Mouse (Mus musculus): Measurements from ENCODE around the gene Leng9.
"Not testable (repeated sequence)": the region's sequence is repeated elsewhere in the genome, so short reads cannot be mapped to it uniquely, and the experiment has no call there.

The Leng9 gene

DNA sequence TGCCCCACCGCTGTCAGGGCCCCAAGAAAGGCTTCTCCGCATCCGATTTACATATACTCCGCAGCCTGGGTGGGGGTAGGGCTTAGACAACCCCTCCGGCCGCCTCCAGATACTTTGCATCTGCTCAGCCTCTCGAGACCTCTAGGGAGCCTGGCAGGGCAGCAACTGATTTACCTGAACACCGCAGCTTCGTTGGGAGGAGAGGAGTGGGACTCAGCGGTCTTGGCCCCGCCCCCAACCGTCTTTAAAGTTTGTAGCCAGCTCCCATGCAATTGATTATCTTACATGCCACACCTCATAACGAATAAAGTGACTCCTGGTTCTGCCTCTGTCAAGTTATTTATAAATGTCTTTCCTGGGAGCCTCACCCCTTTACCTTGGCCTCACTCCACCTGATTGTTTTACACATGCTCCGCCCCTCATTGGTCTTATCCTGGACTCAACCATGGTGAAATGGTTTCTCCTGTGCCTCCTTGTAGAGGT, at the start of gene Leng9:
Leng9 (minus strand) TSS at position 316 of the 483 bp plus-strand sequence.
- no peak for ATAC-seq (ENCODE audit: low TSS enrichment)

DNA sequence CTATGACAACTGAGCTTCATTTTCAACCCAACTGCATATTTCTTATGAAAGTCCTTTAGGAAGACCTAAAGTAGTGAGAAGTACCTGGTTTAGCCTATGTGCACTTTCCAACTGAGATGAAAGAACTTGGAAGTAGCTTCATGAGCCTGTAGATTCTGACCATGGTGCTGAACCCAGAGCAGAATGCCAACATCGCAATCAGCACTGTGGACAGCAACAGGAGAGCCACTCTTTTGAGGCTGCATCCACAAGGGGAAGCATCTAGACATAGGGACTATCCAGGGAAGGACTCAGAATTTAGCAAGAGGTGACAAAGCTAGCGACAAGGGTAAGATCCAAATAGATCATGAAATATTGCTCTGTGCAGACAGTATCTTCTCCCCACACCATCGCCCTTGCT, 28.3 kb upstream of the Leng9 start:
- no peak for ATAC-seq (ENCODE audit: low TSS enrichment)

DNA sequence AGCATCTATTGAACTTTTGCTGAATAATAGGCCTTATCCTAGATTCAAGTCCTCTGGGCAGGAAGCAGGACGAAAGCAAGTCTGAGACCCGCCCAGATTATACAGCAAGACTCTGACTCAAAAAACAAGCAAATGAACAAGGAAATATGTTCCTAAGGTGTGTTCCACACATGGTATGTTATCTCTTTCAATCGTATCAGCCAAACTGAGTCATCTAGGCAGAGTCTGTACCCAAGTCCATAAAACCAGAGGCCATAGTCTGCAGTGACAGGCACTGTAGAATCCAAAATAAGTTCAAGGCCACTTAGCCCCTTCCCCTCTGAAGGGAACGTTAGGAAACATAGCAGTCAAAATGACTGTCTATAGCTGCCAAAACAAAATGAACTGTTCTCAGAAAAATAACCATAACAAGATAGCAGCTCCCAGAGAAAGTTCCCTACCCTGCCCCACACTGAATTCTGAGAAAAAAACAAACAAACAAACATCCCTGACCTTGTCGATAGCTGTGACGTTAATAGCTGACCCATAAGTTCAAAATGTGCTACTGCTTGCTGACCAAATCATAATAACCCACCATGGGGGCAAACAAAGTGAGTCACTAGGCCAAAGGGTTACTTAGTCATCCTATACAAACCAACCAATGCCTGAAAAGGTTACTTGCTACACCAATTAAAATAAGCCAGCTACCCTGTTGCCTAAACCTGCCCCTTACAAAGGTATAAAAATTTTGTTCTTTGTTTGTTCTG, 20.2 kb upstream of the Leng9 start:
- no peak for ATAC-seq (ENCODE audit: low TSS enrichment)

DNA sequence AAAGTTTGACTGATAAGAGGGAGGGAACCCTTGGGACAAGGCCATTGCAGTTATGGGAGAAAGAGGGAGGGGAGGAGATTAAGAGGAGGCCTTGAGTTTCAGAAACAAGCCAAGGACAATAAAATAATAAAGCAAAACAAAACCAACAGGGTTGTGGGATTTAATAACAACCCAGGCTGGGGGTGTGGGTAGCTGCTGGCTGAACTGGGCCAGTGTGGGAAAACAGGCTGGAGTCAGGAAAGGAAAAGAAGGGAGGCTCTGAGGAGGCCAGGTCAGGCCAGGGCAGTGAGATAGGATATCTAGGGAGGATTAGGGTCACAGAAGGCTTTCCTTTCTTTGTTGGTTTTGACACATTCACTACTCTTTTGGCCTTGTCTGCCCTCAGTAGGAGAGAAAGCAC, 16.9 kb upstream of the Leng9 start:
- no peak for ATAC-seq (ENCODE audit: low TSS enrichment)

DNA sequence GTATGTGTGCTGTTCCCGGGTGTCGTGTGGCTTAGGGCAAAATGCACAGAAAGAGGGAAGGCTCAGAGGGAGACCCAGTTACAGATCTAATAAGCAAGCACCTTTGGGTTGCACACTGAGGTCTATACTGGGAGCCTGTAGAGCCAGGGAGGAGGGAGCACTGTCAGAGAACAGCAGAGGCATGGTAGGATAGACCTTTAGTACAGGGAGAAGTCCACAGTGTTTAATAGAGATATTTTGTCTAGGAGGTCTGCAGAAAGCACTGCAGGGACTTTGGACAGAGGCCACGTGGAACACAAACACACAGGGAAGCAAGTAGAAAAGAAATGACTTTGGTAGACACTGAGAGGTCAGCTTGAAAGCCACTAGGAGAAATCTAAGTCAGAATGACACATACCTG, 15.1 kb upstream of the Leng9 start:
- no peak for ATAC-seq (ENCODE audit: low TSS enrichment)

DNA sequence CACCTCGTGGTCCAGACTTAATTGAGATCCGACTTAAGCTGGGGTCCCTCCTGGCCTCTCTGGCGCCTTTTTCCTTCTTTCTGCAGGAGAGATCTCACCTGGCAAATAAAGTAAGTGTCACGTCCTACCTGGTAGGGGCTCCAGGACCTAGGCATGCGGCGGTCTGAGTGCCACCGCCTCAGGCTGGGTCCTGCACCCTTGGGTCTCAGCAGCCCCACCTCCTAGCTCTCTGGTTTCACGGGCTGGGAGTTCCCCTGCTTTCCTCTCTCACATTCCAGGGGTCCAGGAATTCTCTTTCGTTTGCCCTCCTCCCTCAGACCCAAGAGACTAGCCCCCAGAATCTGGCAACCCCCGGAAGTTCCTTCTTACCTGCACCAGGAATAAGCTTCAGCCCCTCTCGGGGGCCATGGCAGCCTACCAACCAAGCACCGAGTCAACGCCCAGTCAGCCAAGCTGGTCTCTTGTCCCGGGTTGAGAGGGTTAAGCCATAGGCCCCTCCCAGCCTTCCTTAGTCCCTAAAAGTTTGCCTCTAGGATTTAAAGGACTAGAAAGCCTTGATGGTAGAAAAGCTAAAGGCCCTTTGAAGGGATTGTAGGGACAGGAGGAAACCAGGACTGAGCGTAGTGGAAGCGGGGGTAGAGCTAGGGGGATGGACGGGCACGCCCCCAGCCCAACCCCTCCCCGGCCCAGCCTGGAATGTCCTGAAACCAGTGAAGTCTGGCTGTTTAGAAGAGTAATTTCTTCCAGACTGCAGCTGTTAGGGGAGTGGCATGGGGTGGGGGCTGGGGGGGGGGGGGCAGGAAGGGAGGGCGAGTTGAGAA, 14.1 kb upstream of the Leng9 start, which contains the start of gene Cdc42ep5:
Cdc42ep5 (minus strand) TSS at position 771 of the 821 bp plus-strand sequence.
- no peak for ATAC-seq (ENCODE audit: low TSS enrichment)

DNA sequence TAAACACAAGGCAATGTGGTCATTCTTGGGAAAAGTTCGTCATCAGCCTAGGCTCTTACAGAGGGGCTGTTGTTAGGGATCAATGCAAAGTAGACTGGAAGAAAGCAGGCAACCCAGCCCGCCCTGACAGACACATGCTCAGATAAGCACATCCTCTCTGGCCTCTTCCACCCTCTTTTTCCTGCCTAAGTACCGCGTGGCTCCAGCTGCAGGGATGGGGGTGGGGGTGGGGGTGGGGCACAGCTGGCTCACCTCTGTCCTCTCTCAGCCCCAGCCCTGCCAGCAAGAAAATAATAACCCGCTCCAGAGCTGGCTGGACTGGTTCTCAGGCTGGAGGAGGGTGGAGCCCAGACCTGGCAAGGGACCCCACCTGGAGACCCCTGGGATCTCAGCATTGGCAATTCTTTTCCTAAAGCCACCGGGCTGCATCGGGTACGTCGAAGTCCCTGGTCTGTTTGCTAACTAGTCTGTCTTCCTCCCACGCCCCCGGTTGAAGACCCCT, 13.4 kb upstream of the Leng9 start:
- no peak for ATAC-seq (ENCODE audit: low TSS enrichment)

DNA sequence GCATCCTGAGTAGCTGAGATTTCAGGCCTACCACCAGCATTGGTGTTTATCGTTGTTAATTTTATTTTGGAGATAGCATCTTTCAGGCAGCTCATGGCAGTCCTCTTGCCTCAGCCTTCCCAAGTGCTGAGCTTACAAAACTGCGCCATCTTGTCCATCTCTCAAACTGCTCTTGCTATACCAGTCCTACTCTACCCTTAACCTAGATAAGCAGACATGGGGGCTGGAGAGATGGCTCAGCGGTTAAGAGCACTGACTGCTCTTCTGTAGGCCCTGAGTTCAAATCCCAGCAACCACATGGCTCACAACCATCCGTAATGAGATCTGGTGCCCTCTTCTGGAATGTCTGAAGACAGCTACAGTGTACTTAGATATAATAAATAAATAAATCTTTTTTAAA, 11.4 kb upstream of the Leng9 start:
- ATAC-seq (ENCODE audit: low TSS enrichment): not testable (repeated sequence)

DNA sequence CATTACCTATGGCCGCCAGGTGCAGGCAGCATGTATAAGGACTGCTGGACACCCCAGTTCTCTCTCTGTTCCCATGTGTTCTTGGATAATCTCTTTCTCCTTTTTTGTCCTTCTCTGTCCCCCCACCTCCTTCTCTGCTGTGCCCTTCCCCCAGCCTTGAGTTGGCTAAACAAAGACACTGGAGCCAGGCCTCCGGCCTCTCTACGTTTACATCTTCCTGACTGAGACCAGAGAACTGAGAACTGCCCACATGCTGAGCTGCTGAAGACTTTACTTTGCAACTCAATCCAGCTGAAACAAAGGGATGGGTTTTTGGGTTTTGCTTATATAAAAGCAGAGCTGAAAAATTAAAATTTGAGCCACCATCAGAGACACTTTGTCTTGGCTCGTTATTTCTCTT, 4.8 kb upstream of the Leng9 start:
- no peak for ATAC-seq (ENCODE audit: low TSS enrichment)

DNA sequence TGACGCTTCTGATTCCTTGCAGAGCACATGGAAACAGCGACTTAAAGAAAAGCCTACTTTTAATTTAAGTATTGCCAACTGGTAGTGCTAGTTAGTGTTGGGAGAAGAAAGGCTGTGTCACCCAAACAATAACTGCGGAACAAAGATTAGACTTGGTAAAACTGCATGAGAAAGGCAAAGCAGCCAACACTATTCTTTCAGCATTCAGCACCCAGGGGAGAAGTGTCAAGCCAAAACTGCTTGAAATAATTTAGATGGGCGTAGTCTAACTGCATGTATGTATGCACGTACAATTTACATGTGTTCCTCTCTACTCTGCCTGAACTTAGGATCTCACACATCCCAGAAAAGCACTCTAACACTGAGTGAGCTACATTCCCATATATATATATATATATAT, 4.2 kb upstream of the Leng9 start:
- ATAC-seq (ENCODE audit: low TSS enrichment): no peak

DNA sequence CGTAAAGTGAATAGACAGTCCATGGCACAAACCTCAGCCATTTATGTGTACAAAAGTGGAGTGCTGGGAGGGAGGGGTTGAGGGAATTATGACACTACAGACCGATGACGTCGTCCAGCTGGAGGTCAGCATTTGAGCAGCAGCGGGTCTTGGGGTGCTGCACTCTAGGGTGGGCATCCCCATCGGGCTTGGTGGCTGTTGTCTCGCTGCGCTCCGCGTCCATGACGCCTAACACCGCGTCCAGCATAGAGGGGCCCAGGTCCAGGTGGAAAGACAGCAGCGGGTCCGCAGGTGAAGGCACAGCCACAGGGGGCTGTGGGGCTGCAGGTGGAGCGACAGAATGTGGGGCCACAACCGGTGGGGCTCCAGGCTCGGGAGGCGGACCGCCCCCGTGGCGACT, 1.1 kb upstream of the Leng9 start:
- no peak for ATAC-seq (ENCODE audit: low TSS enrichment)

DNA sequence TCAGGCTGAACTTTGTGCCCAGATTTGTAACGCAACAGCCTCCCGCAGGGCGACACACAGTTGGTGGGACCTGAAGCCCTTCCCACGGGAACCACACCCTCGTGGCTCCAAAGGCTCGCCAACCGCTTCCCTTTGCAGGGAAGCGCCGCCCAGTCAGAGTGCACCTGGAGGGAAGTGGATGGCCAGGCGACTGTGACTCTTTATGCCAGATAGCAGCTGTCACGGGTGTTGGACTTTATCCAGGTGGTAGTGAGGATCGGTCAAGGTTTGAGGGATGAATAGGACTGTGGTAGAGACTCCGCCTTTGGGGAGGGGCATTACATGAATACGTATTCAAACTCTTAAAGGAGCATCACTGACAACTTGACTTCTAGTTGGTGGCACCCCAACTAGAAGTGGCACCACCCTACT, 642 bp upstream of the Leng9 start:
- ATAC-seq (ENCODE audit: low TSS enrichment): peak; percentile 33; the same call in 1 of the 2 replicates

DNA sequence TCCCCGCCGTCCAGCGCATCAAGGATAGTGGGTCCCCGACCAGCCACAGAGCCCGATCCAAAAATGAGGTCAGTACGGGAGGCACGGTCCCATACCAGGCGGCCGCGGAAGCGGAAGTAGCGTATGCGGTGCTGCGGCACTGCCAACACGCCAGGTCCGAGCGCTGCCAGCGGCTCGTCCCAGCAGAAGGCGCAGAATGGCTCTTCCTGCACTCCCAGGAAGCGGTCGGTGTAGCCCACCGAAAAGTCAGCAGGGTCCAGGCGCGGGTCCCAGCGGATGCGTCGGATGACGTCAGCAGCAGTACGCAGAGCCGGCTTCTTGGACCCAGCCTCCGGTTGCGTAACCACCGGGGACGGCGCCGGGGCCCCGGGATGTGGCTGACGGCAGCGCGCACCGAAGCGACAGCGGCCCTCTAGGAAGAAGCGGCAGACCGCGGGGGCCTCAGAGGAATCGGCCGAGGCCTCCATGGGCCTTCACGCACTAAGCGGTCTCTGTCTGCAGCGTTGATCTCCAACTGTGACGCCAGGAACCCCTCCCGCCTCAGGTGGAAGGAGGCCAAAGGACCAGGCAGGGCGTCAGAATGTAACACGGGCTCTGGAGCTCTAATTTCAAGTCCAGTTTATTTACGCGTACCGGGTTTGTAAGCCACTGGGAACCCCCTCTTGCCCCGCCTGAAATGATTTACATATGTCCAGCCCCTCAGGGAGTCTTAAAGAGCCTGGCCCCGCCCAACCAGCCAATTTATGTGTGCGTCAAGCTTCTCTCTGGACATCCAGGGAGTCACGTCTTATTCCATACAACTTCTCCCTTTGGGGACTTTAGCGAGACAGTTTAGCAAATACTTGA, 742 bp downstream of the Leng9 start:
- ATAC-seq (ENCODE audit: low TSS enrichment): peak; percentile 59

DNA sequence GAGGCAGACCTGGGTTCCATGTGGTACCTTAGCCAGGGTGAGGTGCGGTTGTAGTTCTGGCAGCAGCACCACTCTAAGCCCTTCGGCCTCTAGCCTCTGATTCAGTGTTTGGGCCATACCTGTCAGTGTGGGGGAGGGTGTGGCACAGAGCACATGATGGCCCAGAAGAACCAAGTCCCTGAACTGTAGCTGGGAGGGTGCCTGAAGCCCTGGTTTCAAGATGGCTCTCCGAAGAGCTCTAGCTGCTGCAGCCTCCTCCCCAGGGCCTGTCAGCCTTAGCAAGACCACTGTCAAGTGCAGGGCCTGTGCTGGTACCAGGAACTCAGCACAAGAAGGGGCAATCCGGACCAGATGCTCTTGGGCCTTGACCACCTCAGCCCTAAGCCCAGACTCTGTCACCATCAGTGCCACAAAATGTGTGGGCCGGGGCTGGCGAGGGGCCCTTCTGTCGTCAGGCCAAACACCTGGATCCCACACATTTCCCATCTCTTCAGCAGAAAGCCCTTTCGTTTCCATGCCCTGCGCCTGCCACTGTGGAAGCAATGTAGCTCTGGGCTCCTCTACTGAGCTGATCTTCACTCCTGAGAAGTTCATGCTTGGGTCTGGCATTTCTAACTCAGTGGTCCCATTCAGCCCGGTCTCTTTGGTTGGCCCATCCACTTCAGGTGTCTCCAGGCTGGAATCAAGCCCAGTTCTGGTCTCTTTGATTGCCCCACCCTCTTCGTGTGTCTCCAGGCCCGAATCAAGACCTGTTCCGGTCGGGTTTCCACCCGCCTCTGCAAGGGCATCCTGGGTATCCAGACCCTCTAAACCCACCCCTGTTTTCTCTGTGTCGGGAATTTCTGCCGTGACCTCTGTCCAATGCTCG, 1.6 kb downstream of the Leng9 start:
- peak; percentile 3; the same call in 1 of the 2 replicates for ATAC-seq (ENCODE audit: low TSS enrichment)

DNA sequence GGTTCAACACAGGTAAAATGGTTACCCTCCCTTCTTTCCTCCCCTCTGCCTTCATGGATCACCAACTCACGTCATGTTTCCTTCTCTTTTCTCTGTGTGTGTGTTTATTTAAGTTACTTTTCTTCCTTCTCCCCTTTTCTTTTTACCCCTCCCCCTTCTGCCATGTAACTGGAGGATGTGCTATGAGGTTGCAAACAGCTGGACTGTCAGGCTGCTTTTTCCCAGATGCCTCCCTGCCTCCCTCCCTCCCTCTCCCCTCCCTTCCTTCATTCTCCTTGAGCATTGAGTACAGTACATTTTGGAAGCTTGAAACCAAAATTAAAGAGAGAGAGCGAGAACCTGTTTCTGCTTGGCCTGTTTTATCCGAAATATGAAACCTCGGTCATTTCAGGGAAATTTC, 2.3 kb downstream of the Leng9 start:
- no peak for ATAC-seq (ENCODE audit: low TSS enrichment)

DNA sequence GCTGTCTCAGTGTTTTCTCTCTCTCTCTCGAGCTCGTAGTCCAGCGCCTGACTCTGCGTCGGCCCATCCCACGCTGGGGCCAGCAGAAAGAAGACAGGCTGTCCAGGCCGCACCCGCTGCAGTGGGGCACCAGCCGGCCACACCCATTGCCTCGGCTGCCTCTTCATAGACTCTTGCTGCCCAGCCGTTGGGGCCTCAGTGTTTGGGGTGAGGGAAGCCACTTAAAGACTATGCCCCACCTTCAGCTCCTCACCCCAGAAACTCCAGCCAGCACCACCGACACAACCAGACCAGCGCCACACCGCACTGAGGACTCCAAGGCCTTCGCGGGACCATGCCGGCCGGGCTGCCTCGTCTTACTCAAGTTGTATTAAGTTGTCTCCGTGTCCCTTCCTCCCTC, 2.8 kb downstream of the Leng9 start:
- no peak for ATAC-seq (ENCODE audit: low TSS enrichment)

DNA sequence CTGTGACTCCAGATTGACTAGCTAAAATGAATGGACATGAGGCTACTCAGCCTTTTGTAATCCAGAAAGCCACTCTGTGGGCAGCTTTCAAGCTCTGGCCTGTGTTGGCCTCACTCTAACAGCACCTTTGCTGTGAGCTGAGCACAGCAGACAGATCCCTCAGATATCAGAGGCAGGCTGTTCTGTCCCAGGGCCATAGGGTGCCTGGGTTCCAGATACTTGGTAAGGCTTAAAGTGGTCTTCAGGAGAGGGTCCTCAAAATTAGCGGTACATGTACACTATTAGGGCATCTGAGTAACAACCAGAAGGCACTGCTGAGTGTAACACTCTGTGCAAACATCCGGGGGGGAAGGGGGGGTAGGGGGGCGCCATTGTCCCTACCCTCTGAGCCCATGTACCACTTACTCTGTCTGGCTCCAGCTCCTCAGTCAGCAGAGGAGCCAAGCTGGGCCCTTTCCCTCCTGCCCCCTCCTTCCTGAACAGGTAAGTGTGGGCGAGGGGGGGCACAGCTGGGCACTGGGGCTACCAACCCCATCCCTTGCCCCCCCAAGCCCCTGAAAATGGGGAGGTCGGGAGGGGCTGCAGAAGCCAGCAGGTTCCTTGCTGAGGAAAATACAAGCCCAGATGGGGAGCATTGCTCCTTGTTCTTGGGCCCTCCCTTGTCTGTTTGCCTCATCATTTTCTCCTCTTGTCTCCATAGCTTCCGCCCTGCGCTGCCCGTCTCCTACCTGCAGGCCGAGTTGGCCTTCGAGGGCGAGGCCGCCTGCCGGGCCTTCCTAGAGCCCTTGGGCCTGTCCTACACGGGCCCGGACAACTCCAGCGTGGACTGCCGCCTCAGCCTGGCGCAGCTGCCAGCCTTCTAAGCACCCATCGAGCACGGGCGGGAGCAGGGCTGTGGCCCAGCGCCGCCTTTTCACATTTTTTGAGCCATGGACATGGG, 3.7 kb downstream of the Leng9 start:
- ATAC-seq (ENCODE audit: low TSS enrichment): no peak

DNA sequence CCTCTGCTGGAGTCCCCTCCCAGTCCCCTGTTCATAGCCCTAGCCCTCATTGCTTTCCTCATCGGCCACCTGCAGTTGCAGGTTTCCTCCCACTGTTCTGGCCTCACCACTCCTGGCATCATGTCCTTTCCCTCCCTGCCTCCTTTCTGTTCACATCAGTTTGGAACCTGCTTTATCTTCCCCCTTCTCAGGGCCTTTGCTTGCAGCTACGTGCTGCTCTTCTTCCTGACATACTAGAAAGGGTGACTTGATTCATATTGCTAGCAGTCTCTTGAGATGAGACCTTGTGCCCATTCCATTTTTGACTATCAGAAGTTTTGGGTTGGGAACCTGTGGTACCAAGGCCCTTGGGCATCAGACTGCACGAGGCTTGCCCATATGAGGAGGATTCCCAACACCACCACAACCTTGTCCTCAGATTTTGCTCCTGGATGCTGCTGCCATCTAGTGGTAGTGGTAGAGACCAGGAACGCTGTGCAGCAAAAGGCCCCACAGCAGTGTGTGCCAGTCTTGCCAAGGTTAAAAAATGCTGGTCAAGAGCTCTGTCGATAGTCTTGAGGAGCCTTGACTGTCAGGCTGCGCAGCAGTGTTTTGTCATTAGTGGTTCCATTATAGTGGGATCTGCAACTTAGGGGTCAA, 4.5 kb downstream of the Leng9 start:
- ATAC-seq (ENCODE audit: low TSS enrichment): no peak
